Mouse (Mus musculus): ENCODE measurements around the gene Gm20388. TPM values are rescaled to one million over a fixed set of nuclear protein-coding genes. Genes with fewer than 3 reads are reported as not detected.
"Not testable (repeated sequence)": the region's sequence is repeated elsewhere in the genome, so short reads cannot be mapped to it uniquely, and the experiment has no call there.

Gm20388 gene
- polyA plus RNA-seq, 1 experiment from 2014 or later, result not detected

DNA sequence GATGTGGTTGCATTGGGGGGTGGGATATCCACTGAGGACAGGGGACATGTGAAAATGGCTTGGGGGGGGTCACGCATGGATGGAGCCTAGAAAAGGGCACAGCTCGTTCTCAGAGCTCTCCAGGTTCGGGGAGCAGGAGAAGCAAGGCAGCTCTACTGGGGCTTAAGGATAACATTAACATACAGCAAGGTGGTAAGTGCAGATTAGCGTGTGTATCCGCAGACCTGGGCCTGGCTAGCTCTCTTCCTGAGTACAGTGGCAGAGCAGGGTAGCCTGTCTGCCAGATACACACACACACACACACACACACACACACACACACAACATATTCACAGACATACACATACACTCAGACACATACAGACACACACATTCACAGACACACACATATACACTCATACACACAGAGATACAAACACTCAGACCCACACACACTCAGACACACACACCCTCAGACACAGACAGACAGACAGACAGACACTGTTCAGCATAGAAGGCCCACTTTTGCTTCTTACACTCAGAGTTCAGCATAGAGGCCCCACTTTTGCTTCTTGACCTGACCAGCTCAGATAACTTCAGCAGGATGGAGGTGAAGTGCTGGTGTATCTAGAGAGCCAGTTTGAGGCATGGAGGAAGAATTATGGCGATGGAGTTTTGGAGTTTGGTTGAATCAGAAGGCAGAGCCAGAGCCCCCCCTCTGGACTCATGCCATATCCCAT is 2708.2 kb downstream of the Gm20388 start:
- no peaks in the 10 kb centered on the region for H3K9me3 ChIP-seq (replicated peaks)
- H3K27ac ChIP-seq, result peak overlapping the region; percentile 86
- WGBS (ENCODE audit: insufficient replicate concordance), result 24% methylated on average over 6 of the region's 6 CpGs
- H3K4me2 ChIP-seq, result peak overlapping the region; percentile 50
- ATAC-seq, result peak; percentile 95
- peaks cover 14% of the 10 kb centered on the region for H3K27me3 ChIP-seq (replicated peaks)
- no peak overlapping the region for H3K4me3 ChIP-seq
- H3K36me3 ChIP-seq, result peaks cover 15% of the 10 kb centered on the region; the same call in 1 of the 2 replicates
- peak overlapping the region; percentile 56 for H3K9ac ChIP-seq
- H3K4me1 ChIP-seq, result peaks cover 28% of the 10 kb centered on the region

DNA sequence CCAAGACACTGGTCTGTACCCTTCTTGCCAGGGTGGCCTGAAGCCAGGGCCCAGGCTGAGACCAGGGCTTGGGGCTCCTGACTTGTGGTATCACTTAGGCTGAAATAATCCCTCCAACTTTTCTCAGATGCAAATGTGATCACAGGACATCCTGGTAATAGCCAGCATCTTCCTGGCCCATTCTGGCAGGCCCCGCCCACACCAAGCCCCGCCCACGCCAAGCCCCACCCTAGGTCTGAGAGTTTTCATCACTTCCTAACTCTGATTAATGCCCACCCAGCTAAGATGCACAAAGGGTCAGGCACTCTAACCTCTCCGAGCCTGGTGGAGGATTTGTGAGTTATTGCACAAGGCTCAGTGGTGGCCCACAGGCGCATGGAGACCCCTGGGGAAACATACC is 2709.8 kb downstream of the Gm20388 start:
- H3K36me3 ChIP-seq, result peaks cover 3% of the 10 kb centered on the region; the same call in 1 of the 2 replicates
- no peaks in the 10 kb centered on the region for H3K9me3 ChIP-seq (replicated peaks)
- H3K4me1 ChIP-seq, result peaks cover 28% of the 10 kb centered on the region
- H3K27me3 ChIP-seq (replicated peaks), result peaks cover 14% of the 10 kb centered on the region
- H3K4me3 ChIP-seq, result no peak overlapping the region
- 35% methylated on average over 5 of the region's 5 CpGs for WGBS (ENCODE audit: insufficient replicate concordance)
- ATAC-seq, result no peak
- no peak overlapping the region for H3K27ac ChIP-seq
- no peak overlapping the region for H3K9ac ChIP-seq
- no peak overlapping the region for H3K4me2 ChIP-seq

DNA sequence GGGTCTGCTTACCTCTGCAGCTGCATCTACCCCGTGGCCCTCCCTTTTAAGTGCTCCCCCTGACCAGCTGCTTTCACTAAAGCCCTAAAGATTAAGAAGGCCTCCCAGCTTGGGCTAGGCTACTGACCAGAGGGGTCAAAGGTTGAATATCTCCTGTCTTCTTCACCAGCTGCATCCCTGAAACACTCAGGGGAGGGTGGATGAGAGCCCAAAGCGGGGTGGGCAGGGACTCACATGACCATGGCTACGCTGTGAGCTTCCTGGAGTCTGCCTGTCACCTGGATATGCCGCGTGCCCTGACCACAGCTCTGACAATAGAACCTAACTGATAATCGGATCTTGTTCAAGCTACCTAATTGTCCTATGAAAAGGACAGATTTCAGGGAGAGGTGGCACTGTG is 2712.1 kb downstream of the Gm20388 start, which contains the start of gene Pabpn1l:
Pabpn1l (minus strand) TSS at position 13 of the 400 bp plus-strand sequence.
- Histone ChIP-seq H3K27me3 (replicated peaks) (peaks cover 14% of the 10 kb centered on the region), H3K4me2 (no peak within 1 kb of the TSS), H3K9ac (no peak within 1 kb of the TSS), H3K36me3 (no peaks in the 10 kb centered on the region), H3K9me3 (replicated peaks) (no peaks in the 10 kb centered on the region), H3K4me1 (peaks cover 37% of the 10 kb centered on the region), H3K27ac (no peak within 1 kb of the TSS), H3K4me3 (no peak within 1 kb of the TSS)
- no peak for ATAC-seq
- WGBS (ENCODE audit: insufficient replicate concordance), result 62% methylated on average over 6 of the region's 6 CpGs

DNA sequence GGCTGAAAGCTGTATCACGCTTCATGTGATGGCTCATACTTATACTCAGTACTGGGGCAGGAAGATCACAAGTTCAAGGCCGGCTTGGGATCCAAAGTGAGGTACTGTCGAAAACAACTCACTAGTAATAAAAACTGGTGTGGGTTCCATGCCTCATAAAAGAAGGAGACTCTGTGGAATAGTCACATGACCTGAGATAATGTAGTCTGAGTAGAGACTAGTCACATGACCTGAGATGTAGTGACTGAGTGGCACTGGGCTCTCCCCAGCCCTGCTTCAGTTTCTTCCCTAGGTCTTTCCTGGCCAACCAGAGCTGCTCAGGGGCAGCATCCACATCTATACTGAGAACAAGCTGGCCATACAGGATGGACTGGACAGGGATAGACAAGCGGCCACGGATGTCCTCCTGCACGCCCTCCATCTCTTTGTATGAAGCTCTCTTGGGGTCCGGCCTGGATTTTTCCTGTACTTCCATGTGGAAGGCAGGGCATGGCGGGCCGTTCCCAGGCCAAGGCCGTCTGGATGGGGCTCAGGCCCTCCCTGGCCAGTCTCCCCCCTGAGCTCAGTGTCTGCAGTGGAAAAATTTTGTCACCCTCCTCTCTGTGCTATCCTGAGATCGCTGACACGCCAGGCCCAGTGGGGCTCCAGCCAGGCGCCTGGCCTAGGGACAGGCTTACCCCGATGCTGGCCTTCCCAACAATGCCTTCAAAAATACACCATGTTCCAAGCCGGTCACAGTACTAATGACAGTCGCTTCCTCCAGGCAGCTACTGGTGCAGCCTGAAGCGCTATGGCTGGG is 2713.4 kb downstream of the Gm20388 start:
- peaks cover 26% of the 10 kb centered on the region for H3K4me1 ChIP-seq
- H3K27me3 ChIP-seq (replicated peaks), result peaks cover 14% of the 10 kb centered on the region
- ATAC-seq, result no peak
- H3K9ac ChIP-seq, result no peak overlapping the region
- peaks cover 10% of the 10 kb centered on the region for H3K36me3 ChIP-seq
- no peaks in the 10 kb centered on the region for H3K9me3 ChIP-seq (replicated peaks)
- no peak overlapping the region for H3K4me3 ChIP-seq
- WGBS (ENCODE audit: insufficient replicate concordance), result 78% methylated on average over 17 of the region's 17 CpGs
- H3K27ac ChIP-seq, result no peak overlapping the region
- H3K4me2 ChIP-seq, result no peak overlapping the region

DNA sequence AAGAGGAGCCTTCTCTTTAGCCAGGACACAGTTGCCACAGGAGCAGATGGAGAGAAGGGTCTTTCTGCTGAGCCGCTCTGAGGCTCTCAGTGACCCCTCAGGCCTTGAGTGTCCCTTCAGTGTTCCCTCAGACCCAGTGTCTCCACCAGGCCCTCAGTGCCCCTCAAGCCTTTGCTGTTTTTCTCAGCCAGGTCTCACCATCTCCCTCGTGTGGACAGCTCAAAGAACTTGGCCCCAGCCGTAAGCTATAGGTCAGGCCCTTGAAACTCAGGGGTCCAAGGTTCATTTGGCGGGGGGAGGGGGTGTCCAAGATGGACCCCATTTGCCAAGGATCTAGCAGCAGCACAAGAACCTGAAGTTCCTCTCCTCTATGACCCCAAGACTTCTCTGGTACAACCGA is 2714.0 kb downstream of the Gm20388 start:
- Histone ChIP-seq H3K27ac (no peak overlapping the region), H3K4me3 (no peak overlapping the region), H3K9me3 (replicated peaks) (no peaks in the 10 kb centered on the region), H3K4me1 (peaks cover 20% of the 10 kb centered on the region), H3K36me3 (peaks cover 16% of the 10 kb centered on the region), H3K9ac (no peak overlapping the region), H3K27me3 (replicated peaks) (peaks cover 14% of the 10 kb centered on the region), H3K4me2 (no peak overlapping the region)
- WGBS (ENCODE audit: insufficient replicate concordance), result 58% methylated on average over 5 of the region's 5 CpGs
- ATAC-seq, result no peak

DNA sequence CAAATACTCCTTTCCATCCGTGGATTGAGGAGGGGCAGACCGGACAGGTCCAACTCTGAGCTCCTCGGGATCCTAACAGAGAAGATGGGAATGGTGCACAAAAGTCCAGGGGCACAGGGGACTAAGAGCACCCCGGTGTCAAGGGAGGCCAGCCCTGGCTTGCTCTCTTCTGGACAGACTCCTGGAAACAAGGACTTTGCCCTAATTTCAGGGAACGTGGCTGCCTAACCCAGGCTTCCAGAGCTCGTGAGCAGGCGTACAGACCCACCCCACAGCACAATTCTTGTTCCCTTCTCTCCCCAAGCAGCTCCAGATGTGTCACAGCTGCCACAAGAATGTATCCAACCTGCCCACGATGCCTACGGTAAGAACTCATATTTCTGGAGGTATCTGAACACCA is 2715.2 kb downstream of the Gm20388 start:
- Histone ChIP-seq H3K9me3 (replicated peaks) (no peaks in the 10 kb centered on the region), H3K4me2 (no peak overlapping the region), H3K36me3 (peaks cover 26% of the 10 kb centered on the region), H3K4me1 (peaks cover 9% of the 10 kb centered on the region), H3K27ac (no peak overlapping the region), H3K4me3 (no peak overlapping the region), H3K27me3 (replicated peaks) (peaks cover 14% of the 10 kb centered on the region), H3K9ac (no peak overlapping the region)
- ATAC-seq, result no peak
- WGBS (ENCODE audit: insufficient replicate concordance), result 64% methylated on average over 9 of the region's 9 CpGs

DNA sequence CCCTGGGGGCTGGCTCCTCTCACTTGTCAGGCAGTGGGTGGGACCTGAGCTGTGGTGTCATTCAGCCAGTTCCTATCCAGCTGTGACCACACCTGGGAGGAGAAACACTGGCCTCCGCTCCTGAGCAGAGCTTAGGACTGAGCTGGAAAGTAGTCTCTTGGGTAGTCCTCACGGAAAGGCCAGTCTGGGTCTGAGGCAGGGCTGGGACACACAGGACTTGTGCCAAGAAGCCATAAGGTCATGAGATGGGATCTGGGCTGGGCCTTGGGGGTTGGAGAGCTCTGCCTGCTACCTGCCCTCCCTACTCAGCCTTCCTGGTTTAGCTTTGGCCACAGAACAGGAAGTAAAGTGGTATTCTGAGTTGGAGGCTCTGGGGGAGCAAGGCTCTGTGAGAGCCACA is 2716.3 kb downstream of the Gm20388 start:
- no peak overlapping the region for H3K4me3 ChIP-seq
- no peak overlapping the region for H3K9ac ChIP-seq
- H3K4me2 ChIP-seq, result no peak overlapping the region
- H3K4me1 ChIP-seq, result peaks cover 9% of the 10 kb centered on the region
- peaks cover 8% of the 10 kb centered on the region; the same call in 1 of the 2 replicates for H3K27me3 ChIP-seq (replicated peaks)
- H3K9me3 ChIP-seq (replicated peaks), result no peaks in the 10 kb centered on the region
- peaks cover 32% of the 10 kb centered on the region for H3K36me3 ChIP-seq
- WGBS (ENCODE audit: insufficient replicate concordance), result 72% methylated on average over 2 of the region's 2 CpGs
- 0 out of 2 replicates have a peak, but pooled peaks have one; percentile 10 for ATAC-seq
- H3K27ac ChIP-seq, result no peak overlapping the region

DNA sequence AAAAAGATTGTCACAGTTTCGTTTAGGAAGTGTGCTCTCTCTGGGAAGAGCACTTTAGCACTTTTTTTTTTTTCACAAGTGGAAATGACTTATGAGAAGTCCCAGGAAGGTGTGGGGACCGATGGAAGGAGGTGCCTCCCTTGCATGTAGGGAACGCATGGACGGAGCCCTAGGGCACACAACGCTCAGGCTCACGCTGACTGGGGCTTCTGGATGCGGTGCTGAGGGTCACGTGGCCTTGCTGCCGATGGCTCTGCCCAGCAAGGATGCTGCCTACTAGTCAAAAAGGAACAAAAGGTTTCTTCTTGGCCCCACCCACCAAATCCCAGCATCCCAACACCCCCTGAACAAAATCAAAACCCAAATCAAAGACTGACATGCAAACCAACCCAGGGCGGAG is 2718.7 kb downstream of the Gm20388 start:
- ATAC-seq, result no peak
- H3K27ac ChIP-seq, result no peak overlapping the region
- H3K9me3 ChIP-seq (replicated peaks), result no peaks in the 10 kb centered on the region
- H3K4me2 ChIP-seq, result no peak overlapping the region
- H3K4me1 ChIP-seq, result peaks cover 9% of the 10 kb centered on the region
- H3K36me3 ChIP-seq, result peaks cover 56% of the 10 kb centered on the region
- no peak overlapping the region for H3K9ac ChIP-seq
- WGBS (ENCODE audit: insufficient replicate concordance), result 77% methylated on average over 10 of the region's 10 CpGs
- no peak overlapping the region for H3K4me3 ChIP-seq
- H3K27me3 ChIP-seq (replicated peaks), result no peaks in the 10 kb centered on the region

DNA sequence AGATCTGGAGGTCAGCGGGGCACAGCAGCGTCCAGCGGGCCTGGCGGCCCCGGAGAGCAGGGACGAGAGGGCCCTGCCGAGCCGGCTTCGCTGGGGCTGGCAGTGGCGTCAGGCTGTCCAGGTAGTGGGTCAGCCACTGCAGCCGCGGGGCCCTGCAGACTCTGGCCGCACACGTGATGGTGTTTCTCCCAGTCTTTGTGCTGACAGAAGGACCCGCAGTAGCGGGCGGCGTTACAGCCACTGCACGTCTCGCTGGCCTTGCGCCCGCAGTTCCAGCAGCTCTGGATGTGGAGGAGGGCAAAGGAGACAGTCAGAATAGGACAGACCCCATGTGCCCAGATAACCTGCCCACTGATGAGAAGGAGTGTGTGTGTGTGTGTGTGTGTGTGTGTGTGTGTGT is 2720.1 kb downstream of the Gm20388 start:
- Histone ChIP-seq H3K9ac (no peak overlapping the region), H3K27ac (no peak overlapping the region), H3K36me3 (peaks cover 70% of the 10 kb centered on the region), H3K4me1 (peaks cover 18% of the 10 kb centered on the region), H3K27me3 (replicated peaks) (no peaks in the 10 kb centered on the region), H3K4me3 (no peak overlapping the region), H3K4me2 (peak overlapping the region; percentile 25; the same call in 1 of the 2 replicates), H3K9me3 (replicated peaks) (no peaks in the 10 kb centered on the region)
- 81% methylated on average over 22 of the region's 22 CpGs for WGBS (ENCODE audit: insufficient replicate concordance)
- ATAC-seq, result no peak

DNA sequence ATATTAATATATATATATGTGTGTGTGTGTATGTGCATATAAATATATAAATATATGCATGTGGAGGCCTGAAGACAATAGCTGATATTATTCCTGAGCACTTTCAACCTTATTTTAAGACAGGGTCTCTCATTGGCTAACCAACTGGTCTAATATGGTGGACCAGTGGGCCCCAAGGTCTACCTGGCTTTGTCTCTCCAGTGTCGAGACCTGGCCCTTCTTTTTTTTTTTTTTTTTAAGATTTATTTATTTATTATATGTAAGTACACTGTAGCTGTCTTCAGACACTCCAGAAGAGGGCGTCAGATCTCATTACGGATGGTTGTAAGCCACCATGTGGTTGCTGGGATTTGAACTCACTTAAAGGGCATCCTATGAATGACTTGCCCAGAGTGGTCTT is 2721.5 kb downstream of the Gm20388 start:
- not testable (repeated sequence) for H3K27ac ChIP-seq; H3K9ac ChIP-seq; ATAC-seq; H3K4me2 ChIP-seq; H3K27me3 ChIP-seq (replicated peaks); H3K4me3 ChIP-seq; H3K9me3 ChIP-seq (replicated peaks)
- peaks cover 84% of the 10 kb centered on the region for H3K36me3 ChIP-seq
- WGBS (ENCODE audit: insufficient replicate concordance), result 56% methylated on average over 3 of the region's 3 CpGs
- peaks cover 29% of the 10 kb centered on the region for H3K4me1 ChIP-seq

DNA sequence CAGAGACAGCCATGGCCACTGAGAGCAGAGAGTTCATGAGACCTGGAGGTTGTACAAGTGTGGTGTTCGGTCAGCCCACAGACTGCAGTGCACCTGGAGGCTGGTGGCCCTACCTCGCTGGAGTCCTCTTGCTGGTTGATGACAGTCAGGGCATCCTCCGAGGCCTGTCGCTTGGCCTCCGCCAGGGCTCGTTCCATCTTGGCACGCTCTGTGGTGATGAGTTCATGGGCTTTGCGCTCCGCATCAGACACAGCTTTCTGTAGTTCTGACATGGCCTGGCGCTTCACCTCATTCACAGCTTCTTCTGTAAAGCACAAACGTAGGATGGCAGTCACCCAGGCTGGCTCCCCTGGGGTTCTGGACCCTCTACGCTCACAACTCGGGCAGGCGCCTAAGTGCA is 2722.6 kb downstream of the Gm20388 start:
- no peak overlapping the region for H3K27ac ChIP-seq
- H3K27me3 ChIP-seq (replicated peaks), result no peaks in the 10 kb centered on the region
- H3K4me3 ChIP-seq, result no peak overlapping the region
- no peak overlapping the region for H3K9ac ChIP-seq
- peaks cover 92% of the 10 kb centered on the region for H3K36me3 ChIP-seq
- peaks cover 33% of the 10 kb centered on the region for H3K4me1 ChIP-seq
- H3K4me2 ChIP-seq, result no peak overlapping the region
- ATAC-seq, result no peak
- H3K9me3 ChIP-seq (replicated peaks), result no peaks in the 10 kb centered on the region
- WGBS (ENCODE audit: insufficient replicate concordance), result 93% methylated on average over 14 of the region's 14 CpGs

Data from liver, embryonic 12.5 days (tissue).